Mouse (Mus musculus): ENCODE data around the gene Slc6a3. TPM values are rescaled to one million over a fixed set of nuclear protein-coding genes. Genes with fewer than 3 reads are reported as not detected.

Gene Slc6a3
- not detected in 2 replicates for polyA plus RNA-seq (2012; ENCODE audit: insufficient read depth, insufficient read length, missing spikeins)

- Histone ChIP-seq H3K4me3 (ENCODE audit: insufficient read depth, low read depth, low read length) (peak within 1 kb of the TSS; percentile 37), H3K4me1 (ENCODE audit: control insufficient read depth, insufficient read depth, insufficient read length, low read length) (no peaks in the 10 kb centered on the region), H3K27ac (replicated peaks; ENCODE audit: low read depth, low read length) (no peak within 1 kb of the TSS)
These were observed at the start of gene Slc6a3 for GRCm38 (mm10) chr13:73536403-73536821. Gene Slc6a3 (plus strand): TSS chr13:73536747.

GRCm38 (mm10) chr13:73488105-73488504 lies 48.4 kb upstream of the Slc6a3 start:
- Histone ChIP-seq H3K4me1 (ENCODE audit: control insufficient read depth, insufficient read depth, insufficient read length, low read length) (no peaks in the 10 kb centered on the region), H3K4me3 (ENCODE audit: insufficient read depth, low read depth, low read length) (no peak overlapping the region), H3K27ac (replicated peaks; ENCODE audit: low read depth, low read length) (no peak overlapping the region)

GRCm38 (mm10) chr13:73488707-73489106 lies 47.8 kb upstream of the Slc6a3 start:
- Histone ChIP-seq H3K4me1 (ENCODE audit: control insufficient read depth, insufficient read depth, insufficient read length, low read length) (no peaks in the 10 kb centered on the region), H3K27ac (replicated peaks; ENCODE audit: low read depth, low read length) (no peak overlapping the region), H3K4me3 (ENCODE audit: insufficient read depth, low read depth, low read length) (no peak overlapping the region)

GRCm38 (mm10) chr13:73489986-73490385 lies 46.6 kb upstream of the Slc6a3 start:
- no peaks in the 10 kb centered on the region for H3K4me1 ChIP-seq (ENCODE audit: control insufficient read depth, insufficient read depth, insufficient read length, low read length)
- no peak overlapping the region for H3K27ac ChIP-seq (replicated peaks; ENCODE audit: low read depth, low read length)
- H3K4me3 ChIP-seq (ENCODE audit: insufficient read depth, low read depth, low read length), result no peak overlapping the region

- no peaks in the 10 kb centered on the region for H3K4me1 ChIP-seq (ENCODE audit: control insufficient read depth, insufficient read depth, insufficient read length, low read length)
These were observed 45.9 kb upstream of the Slc6a3 start for GRCm38 (mm10) chr13:73490564-73491170.

GRCm38 (mm10) chr13:73493183-73493582 lies 43.4 kb upstream of the Slc6a3 start:
- no peaks in the 10 kb centered on the region for H3K4me1 ChIP-seq (ENCODE audit: control insufficient read depth, insufficient read depth, insufficient read length, low read length)
- no peak overlapping the region for H3K27ac ChIP-seq (replicated peaks; ENCODE audit: low read depth, low read length)
- no peak overlapping the region for H3K4me3 ChIP-seq (ENCODE audit: insufficient read depth, low read depth, low read length)

More at GRCm38 (mm10) chr13:73490564-73491170, 45.9 kb upstream of the Slc6a3 start:
- H3K27ac ChIP-seq (replicated peaks; ENCODE audit: low read depth, low read length), result no peak overlapping the region
- H3K4me3 ChIP-seq (ENCODE audit: insufficient read depth, low read depth, low read length), result no peak overlapping the region

- no peak overlapping the region for H3K4me3 ChIP-seq (ENCODE audit: insufficient read depth, low read depth, low read length)
- no peaks in the 10 kb centered on the region for H3K4me1 ChIP-seq (ENCODE audit: control insufficient read depth, insufficient read depth, insufficient read length, low read length)
- H3K27ac ChIP-seq (replicated peaks; ENCODE audit: low read depth, low read length), result no peak overlapping the region
These were observed 42.0 kb upstream of the Slc6a3 start for GRCm38 (mm10) chr13:73494528-73494927.

- H3K27ac ChIP-seq (replicated peaks; ENCODE audit: low read depth, low read length), result no peak overlapping the region
- H3K4me3 ChIP-seq (ENCODE audit: insufficient read depth, low read depth, low read length), result no peak overlapping the region
- no peaks in the 10 kb centered on the region; the same call in 1 of the 2 replicates for H3K4me1 ChIP-seq (ENCODE audit: control insufficient read depth, insufficient read depth, insufficient read length, low read length)
These were observed 40.4 kb upstream of the Slc6a3 start for GRCm38 (mm10) chr13:73496137-73496536.

GRCm38 (mm10) chr13:73499893-73500604 lies 36.5 kb upstream of the Slc6a3 start:
- Histone ChIP-seq H3K27ac (replicated peaks; ENCODE audit: low read depth, low read length) (no peak overlapping the region), H3K4me3 (ENCODE audit: insufficient read depth, low read depth, low read length) (no peak overlapping the region), H3K4me1 (ENCODE audit: control insufficient read depth, insufficient read depth, insufficient read length, low read length) (no peaks in the 10 kb centered on the region; the same call in 1 of the 2 replicates)

- H3K27ac ChIP-seq (replicated peaks; ENCODE audit: low read depth, low read length), result no peak overlapping the region
- no peak overlapping the region for H3K4me3 ChIP-seq (ENCODE audit: insufficient read depth, low read depth, low read length)
- no peaks in the 10 kb centered on the region; the same call in 1 of the 2 replicates for H3K4me1 ChIP-seq (ENCODE audit: control insufficient read depth, insufficient read depth, insufficient read length, low read length)
These were observed 33.8 kb upstream of the Slc6a3 start for GRCm38 (mm10) chr13:73502719-73503118.

- H3K4me1 ChIP-seq (ENCODE audit: control insufficient read depth, insufficient read depth, insufficient read length, low read length), result peaks cover 4% of the 10 kb centered on the region
- no peak overlapping the region for H3K27ac ChIP-seq (replicated peaks; ENCODE audit: low read depth, low read length)
- H3K4me3 ChIP-seq (ENCODE audit: insufficient read depth, low read depth, low read length), result no peak overlapping the region
These were observed 30.7 kb upstream of the Slc6a3 start for GRCm38 (mm10) chr13:73505686-73506467.

- Histone ChIP-seq H3K4me1 (ENCODE audit: control insufficient read depth, insufficient read depth, insufficient read length, low read length) (peaks cover 4% of the 10 kb centered on the region), H3K4me3 (ENCODE audit: insufficient read depth, low read depth, low read length) (no peak overlapping the region), H3K27ac (replicated peaks; ENCODE audit: low read depth, low read length) (peak overlapping the region; percentile 25; the same call in 1 of the 2 replicates)
These were observed 27.6 kb upstream of the Slc6a3 start for GRCm38 (mm10) chr13:73508817-73509550.

- H3K4me1 ChIP-seq (ENCODE audit: control insufficient read depth, insufficient read depth, insufficient read length, low read length), result peaks cover 4% of the 10 kb centered on the region
- H3K4me3 ChIP-seq (ENCODE audit: insufficient read depth, low read depth, low read length), result no peak overlapping the region
- no peak overlapping the region for H3K27ac ChIP-seq (replicated peaks; ENCODE audit: low read depth, low read length)
These were observed 26.7 kb upstream of the Slc6a3 start for GRCm38 (mm10) chr13:73509869-73510268.

- Histone ChIP-seq H3K27ac (replicated peaks; ENCODE audit: low read depth, low read length) (no peak overlapping the region), H3K4me3 (ENCODE audit: insufficient read depth, low read depth, low read length) (no peak overlapping the region), H3K4me1 (ENCODE audit: control insufficient read depth, insufficient read depth, insufficient read length, low read length) (peaks cover 2% of the 10 kb centered on the region)
These were observed 23.5 kb upstream of the Slc6a3 start for GRCm38 (mm10) chr13:73512776-73513673.
